Mouse (Mus musculus): ENCODE measurements around the gene Pign.
A peak's percentile ranks its signal among the peaks of the same experiment; 100 is the strongest.

Gene Pign

GRCm38 (mm10) chr1:105663171-105663961 lies at the start of gene Pign, which contains the start of gene Relch:
Gene Pign (minus strand): TSS chr1:105663677.
Gene Relch (plus strand): TSS chr1:105663861.
- DNase-seq, result peak; percentile 100

DNA sequence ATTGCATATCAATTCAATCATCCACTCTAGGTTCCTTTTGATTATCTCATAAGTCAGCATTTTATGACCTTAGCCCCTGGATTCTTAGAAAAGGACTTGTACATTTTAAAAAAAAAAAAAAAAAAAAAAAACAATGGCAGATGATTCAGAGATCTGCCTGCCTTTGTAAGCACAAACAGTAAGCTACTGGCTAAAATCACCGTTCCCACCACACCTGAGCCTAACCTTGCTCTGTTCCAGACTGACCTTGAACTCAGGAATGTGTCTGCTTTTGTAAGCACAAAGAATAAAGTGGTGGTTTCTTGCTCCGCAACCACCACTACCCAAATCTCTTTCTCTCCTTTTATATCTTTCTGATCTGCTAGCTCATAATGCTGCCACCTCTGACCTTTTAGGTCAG lies 49.3 kb upstream of the Pign start:
- DNase-seq, result no peak

- DNase-seq, result peak in 1 of 2 experiments; percentile 50
These were observed 47.8 kb upstream of the Pign start for GRCm38 (mm10) chr1:105711227-105711626.

DNA sequence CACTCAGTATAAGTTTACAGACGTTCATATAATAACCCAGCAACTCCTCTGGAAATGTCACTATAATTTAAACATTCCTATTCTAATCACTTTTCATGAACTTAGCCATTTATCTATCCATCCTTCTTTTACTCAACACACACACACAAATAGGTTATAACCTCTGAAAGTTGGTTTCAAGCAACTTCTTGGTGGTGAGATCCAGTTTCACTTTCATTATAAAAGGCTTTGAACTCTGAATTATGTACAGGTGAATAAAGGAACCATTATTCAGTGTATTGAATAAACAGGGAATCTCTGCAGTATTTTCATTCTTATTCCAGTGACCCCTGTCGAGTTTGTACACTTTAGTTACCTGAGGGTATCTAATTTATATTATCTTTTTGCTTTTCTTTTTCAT lies 45.9 kb upstream of the Pign start:
- DNase-seq, result no peak

DNA sequence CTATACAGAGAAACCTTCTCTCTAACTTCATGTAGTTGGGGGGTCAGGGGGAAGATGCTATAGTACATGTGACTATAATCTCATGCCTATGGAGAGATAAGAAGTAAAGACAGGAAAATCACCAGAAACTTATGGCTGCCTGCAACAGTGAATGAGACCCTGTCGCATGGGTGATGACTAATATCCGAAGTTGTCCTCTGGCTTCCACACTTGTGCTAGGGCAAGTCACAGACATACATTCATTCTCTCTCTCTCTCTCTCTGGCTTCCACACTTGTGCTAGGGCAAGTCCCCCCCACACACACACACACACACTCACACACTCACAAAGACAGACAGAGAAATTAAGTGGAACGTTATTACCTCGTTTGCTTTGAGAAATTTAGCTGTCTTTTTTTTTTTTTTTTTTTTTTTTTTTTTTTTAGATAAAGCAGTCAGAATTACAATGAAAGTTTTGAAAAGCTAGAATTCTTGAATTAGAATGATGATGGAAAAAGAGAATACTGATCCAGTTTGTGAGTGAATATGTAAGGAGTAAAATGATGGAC lies 37.6 kb upstream of the Pign start:
- DNase-seq, result no peak

GRCm38 (mm10) chr1:105695581-105695980 lies 32.1 kb upstream of the Pign start:
- DNase-seq, result no peak

- DNase-seq, result no peak
These were observed 22.0 kb upstream of the Pign start for GRCm38 (mm10) chr1:105685501-105685900.

DNA sequence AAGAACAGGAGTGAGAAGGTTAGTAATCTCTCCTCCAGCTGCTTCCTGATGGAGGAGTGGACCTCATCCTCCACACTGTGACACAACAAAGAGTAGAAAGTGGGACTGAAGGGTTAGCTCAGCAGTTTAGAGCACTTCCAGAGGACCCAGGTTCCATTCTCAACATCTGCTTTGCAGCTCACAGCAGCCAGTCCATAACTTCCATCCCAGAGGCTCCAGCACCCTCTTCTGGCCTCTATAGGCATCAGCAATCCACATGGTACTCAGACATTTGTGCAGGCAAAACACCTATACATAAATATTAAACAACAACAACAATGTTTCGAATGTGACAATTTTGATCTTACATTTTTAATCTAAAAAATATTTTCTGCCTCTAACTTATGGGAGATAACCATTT lies 17.1 kb upstream of the Pign start:
- peak; percentile 31 to 39 for DNase-seq

GRCm38 (mm10) chr1:105674763-105675162 lies 11.3 kb upstream of the Pign start:
- peak in 1 of 2 experiments; percentile 8 for DNase-seq

DNA sequence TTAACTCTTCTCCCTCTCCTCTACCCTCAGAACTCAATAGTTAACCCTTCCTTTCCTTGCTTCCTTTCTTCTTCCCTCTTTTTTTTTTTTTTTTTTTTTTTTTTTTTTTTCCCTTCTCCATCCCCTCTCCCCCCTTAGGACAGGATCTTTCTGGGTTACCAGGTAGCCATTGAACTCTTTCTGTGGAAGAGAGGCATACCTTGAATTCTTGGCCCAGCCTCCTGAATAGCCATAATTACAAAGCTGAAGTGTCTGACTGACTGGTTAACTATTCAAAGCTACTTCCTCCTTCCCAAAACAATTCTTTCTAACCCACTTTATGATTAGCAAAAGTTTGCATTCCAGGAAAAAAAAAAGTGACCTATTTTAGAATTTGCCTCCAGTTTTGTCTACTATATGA lies 6.2 kb upstream of the Pign start:
- no peak for DNase-seq

DNA sequence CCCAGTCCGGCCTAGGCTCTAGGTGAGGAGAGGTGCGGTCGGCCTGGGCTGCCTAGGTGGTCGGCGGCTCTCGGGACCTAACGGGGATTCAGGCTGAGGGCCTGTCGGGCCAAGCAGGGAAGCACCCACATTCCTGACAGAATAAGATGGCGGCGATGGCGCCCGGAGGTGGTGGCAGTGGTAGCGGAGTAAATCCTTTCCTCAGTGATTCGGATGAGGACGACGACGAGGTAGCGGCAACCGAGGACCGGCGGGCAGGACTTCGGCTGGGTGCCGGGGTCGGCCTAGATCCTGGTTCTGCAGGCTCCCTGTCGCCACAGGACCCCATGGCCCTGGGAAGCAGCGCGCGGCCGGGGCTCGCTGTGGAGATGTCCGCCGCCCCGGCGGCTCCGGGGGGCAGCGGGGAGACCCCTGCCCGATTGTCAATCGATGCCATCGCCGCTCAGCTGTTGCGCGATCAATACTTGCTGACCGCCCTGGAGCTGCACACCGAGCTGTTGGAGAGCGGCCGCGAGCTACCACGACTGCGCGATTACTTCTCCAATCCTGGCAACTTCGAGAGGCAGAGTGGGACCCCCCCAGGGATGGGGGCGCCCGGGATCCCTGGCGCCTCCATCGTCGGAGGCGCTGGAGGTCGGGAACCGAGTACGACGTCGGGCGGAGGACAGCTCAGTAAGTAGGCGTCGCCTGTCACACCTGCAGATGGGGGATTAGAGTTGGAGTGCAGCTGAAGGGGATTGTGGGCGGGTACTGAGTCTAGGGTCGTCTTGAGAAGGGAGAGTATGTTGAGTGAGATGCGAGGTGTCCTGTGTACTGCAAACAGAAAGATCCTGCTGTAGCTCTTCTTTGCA lies 710 bp upstream of the Pign start:
- peak in 1 of 2 experiments; percentile 2 for DNase-seq

- no peak for DNase-seq
These were observed 682 bp downstream of the Pign start for GRCm38 (mm10) chr1:105662820-105663170.

- DNase-seq, result peak in 1 of 2 experiments; percentile 57
These were observed 3.5 kb downstream of the Pign start for GRCm38 (mm10) chr1:105660015-105660414.

- no peak for DNase-seq
These were observed 9.5 kb downstream of the Pign start for GRCm38 (mm10) chr1:105653981-105654380.

DNA sequence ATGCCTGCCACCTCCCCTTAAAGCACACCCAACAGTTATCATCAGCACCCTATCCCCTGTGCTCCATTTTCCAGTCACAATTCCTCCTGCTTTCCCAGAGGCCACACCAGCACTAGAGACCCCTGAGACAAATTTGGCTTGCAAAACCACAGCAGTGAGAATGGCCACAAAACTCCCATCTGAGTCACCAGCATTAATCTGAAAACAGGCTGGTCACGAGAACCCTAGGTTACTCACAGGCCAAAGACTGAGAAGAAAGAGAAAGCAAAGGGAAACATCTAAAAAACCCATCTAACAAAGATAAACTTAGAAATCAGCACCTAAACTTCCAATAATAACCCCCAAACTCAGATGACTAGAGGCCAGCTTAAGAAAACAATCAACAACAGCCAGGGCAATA lies 12.8 kb downstream of the Pign start:
- DNase-seq, result no peak

- no peak for DNase-seq
These were observed 19.4 kb downstream of the Pign start for GRCm38 (mm10) chr1:105644093-105644492.

- DNase-seq, result peak in 1 of 2 experiments; percentile 11
These were observed 33.0 kb downstream of the Pign start for GRCm38 (mm10) chr1:105630481-105630880.

- DNase-seq, result no peak
These were observed 73.8 kb downstream of the Pign start for GRCm38 (mm10) chr1:105589673-105590072.

GRCm38 (mm10) chr1:105588697-105589096 lies 74.8 kb downstream of the Pign start:
- DNase-seq, result no peak

DNA sequence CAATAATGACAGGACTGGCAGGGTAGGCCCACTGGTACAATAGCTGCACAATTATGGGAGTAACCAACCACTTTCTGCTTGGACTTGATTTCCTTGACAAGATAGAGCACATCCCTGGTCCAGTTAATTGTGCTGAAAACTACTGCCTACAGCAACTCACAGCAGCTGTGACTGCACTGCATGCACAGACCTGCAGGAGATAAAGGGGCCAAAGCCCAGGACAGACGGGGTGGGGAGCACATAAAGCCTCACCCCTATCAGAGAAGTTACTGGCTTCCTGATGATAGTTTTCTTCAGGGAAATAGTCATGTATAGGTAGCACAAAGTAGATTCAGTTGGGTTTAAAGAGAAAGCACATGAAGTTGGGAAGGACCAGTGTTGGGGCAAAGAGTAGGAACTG lies 80.7 kb downstream of the Pign start:
- no peak for DNase-seq

GRCm38 (mm10) chr1:105580909-105581308 lies 82.6 kb downstream of the Pign start:
- DNase-seq, result no peak

DNA sequence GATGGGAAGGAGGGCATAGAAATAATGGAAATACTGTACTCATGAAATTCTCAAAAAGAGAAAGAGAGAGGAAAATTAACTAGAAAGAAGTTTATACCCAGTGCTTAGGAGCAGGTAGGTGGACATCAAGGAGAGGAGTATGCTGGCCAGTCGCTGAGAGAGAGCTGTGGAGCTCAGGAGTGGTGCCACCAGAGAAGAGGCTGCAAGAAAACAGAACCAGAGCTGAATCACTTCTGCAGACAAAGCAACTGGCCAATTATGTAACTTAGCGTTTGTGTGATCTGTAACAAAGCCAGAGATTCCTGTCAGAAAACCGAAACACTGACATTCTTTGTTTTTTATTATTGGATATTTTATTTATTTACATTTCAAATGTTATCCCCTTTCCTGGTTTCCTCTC lies 97.4 kb downstream of the Pign start:
- no peak for DNase-seq

GRCm38 (mm10) chr1:105564289-105564688 lies 99.2 kb downstream of the Pign start:
- DNase-seq, result no peak

- DNase-seq, result no peak
These were observed 99.7 kb downstream of the Pign start for GRCm38 (mm10) chr1:105563821-105564220.
